Mouse (Mus musculus) retina, postnatal 1 day (tissue): ENCODE results near the gene Tspan32.

ENCODE experiments used
- DNase-seq: peaks from one replicate; pipeline ENCODE4 v3.0.0-alpha.2; 2012

The Tspan32 gene

DNA sequence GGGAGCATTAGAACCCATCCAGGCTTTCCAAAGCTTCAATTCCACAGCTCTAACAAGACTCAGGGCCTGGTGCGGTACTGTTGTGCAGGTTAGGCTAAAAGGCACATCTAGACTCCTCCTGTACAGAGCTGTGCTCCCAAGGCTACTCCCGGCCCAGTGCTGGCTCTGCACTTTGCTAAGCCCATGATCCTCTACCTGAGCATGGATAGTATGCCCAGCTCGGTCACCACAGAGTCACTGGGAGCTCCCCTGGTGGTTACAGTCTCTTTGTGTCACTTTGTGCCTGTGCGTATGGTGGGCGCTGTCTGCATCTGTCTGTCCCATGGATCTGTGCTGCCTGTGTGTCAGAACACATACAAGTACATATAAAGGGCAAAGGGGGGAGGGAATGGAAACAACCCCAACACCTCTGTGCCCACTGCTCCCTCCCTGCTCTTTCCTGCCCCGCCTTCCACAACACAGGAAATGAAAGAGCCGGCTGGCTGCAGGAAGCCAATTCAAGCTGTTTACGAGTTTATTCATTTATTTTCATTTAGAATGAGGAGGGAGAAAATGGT lies 3.6 kb downstream of the Tspan32 start:
- no peak for DNase-seq

GRCm38 (mm10) chr7:143008996-143009665 lies 4.3 kb downstream of the Tspan32 start:
- DNase-seq, result no peak

GRCm38 (mm10) chr7:143009996-143010395 lies 5.2 kb downstream of the Tspan32 start:
- no peak for DNase-seq

GRCm38 (mm10) chr7:143011226-143011625 lies 6.4 kb downstream of the Tspan32 start:
- no peak for DNase-seq

DNA sequence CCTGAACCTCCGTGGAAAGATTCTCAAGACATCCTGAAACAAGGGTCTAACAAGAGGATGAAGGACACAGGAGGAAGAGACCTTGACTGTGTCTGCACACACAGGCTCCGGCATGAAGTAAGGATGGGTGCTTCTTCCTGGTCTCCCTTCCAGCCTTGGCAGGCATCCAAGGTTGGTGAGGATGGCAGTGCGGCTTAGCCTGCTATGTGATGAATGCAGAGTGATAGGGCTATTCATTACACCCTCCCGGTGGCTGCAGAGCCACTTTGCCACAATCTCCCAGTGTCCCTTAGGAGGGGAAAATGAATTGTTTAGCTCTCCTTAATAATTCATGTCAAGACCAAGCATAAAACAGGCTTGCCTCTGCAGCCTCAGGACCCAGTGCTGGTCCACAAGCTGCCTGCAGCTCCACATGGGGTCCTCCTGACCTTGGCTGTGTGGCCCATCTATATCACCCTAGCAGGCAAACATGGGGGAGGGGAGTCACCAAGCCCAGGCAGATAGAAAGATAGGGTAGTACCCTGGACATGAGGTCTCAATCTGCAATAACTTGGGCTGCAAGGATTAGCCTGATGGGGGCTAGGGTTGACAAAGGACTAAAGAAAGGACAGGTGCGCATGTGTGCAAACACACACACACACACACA lies 7.5 kb downstream of the Tspan32 start:
- DNase-seq, result peak; percentile 61

GRCm38 (mm10) chr7:143013420-143014178 lies 8.8 kb downstream of the Tspan32 start:
- DNase-seq, result no peak

DNA sequence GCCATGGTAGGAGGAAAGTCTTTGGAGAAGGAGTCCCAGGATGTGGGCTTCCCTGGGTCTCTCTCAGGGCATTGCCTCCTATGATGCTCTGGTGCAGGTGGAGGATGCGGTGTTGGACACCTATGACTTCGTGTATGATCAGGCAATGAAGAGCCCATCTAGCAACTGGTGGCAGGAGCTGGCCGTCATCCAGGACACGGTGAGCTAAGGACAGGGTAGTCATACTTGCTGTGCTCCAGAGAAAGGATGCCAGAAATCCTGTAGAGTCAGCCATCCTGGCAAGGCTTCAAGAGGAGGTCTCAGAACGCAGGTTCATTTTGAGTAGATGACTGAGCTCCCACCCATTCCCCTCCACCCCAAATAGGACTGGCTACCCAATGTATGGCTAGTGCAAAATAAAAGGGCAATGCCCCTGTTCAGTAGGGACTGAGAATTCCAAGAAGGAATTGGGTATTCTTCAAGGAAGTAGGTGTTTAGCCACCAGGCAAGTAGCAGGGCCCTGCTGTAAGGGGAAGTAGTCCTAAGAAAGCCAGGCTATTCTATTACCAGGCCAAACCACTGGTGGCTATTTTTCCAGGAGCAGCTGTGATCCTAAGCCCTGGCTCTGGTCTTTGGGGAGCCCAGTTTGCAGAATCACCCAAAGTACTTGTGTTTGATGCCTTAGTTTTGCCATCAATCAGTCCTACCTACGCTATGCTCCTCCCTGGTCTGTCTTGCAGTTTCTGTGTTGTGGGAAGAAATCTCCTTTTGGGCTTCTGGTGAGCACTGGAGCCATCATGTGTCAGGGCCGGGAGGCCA lies 10.2 kb downstream of the Tspan32 start:
- no peak for DNase-seq

DNA sequence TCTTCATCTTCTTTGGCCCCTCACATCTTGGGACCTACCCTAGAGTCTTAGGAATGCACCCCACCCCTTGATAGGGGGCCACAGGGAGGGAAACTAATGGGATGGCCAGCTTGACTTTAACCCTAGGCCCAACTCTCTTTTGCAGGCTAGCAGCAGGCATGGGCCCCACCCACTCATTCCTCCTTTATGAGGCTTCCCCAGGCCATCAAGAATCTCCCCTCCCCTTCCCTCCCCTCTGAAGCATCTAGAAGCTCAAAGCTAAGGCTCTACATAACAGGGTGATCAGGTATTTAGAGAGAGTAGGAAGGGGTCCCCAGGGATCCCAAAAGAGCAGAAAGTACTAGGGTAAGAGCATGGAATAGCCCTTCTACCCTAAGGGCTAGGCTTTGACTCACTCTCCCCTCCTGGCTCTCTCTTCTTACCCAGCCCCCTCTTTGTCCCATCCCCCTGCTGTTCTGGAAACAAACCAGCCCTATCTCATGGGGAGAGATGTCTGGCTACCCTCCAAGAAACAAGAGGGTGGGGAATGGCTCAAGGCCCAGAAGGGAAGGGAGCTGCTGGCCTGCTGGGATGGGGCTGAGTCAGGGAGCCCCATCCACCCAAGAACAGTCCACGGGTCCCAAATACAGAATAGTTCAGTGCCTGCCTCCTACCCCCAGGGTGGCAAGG lies 11.0 kb downstream of the Tspan32 start:
- peak; percentile 51 for DNase-seq

DNA sequence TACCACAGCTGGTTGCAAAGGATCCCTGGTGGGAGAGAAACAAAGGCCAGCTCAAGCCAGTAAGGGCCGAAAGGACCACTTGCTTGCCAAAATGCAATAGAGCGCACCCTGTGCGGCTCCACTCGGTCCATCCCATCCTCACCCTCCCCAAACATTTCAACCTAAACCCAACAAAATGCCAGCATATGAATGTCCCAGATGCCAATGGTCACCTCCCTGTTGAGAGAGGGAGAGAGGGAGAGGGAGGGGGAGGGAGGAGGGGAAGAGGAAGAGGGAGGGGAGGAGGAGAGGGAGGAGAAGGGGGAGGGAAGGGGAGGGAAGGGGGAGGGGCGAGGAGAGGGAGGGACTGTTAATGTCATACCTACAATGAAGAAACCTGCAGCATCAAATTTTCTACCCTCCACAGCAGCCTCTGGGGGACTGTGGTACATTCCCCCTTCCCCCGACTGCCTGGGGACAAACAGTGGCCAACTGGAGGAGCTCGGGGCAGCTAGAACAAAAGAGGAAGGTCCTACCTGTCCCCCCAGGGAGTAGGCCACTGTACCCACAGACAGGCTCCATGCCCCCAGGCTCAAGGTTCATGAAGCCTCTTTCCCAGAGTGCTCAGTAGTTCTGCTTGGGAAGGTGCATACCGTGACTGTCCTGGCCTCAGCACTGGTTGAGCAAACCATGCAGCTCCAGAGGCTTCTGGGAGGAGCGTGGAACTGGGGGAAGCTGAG lies 11.7 kb downstream of the Tspan32 start:
- DNase-seq, result peak; percentile 22

GRCm38 (mm10) chr7:143017181-143017580 lies 12.3 kb downstream of the Tspan32 start:
- no peak for DNase-seq

- no peak for DNase-seq
Observed at GRCm38 (mm10) chr7:143020040-143020439, 15.2 kb downstream of the Tspan32 start.

DNA sequence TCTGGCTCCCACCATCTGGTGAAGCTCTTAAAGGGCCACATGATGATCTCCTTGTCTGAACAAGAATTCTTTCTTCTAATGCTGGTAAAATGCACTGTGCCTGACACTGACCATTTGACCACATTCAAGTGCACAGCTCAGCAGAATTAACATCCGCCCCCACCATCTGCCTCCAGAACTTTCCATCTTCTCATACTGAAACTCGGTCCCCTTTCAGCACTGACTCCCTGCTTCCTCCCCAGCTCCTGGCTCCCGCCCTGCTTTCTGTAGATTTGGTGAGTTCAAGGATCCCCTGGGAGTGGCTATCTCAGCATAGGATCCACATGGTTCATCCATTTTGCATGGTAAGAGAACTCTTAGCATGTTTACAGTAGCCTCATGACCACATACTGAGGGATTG lies 15.9 kb downstream of the Tspan32 start:
- no peak for DNase-seq

GRCm38 (mm10) chr7:143021356-143022164 lies 16.7 kb downstream of the Tspan32 start:
- DNase-seq, result no peak

GRCm38 (mm10) chr7:143023499-143023898 lies 18.7 kb downstream of the Tspan32 start:
- no peak for DNase-seq

- no peak for DNase-seq
Observed at GRCm38 (mm10) chr7:143024293-143024692, 19.4 kb downstream of the Tspan32 start.

GRCm38 (mm10) chr7:143025496-143025895 lies 20.6 kb downstream of the Tspan32 start:
- no peak for DNase-seq

DNA sequence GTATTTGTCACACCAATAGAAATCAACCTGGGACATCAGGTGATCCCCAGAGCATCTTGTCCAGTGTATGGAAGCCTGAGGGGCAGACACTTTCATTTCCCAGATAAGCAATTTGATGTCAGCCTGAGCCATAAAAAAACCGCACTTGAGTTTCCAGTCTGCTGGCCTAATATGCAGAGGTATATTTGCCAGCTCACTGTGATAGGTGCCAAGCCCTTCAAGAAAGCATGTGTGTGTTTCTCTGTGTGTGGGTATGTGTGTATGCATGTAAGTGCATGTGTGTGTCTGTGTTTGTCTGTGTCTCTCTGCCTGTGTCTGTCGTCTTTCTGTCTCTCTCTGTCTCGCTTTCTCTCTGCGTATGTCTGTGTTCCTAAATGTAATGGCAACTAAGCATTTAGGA lies 22.4 kb downstream of the Tspan32 start:
- no peak for DNase-seq

DNA sequence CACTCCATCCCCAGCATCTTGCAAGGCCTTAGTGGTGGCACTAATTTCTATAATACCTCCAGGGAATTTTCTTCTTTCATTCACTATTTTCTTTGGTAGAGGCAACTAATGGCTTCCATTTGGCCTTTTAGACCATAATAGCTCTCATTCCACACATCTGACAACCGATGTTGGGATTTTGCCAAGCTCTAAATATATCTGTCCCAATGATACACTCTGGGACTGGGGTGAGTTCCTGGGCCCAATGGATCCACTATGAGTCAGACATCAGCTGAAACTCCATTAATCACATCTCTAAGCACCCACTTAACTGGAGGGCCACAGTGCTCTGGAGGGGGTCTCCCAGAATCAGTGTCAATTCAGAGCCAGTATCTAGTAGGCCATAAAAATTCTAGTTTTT lies 27.0 kb downstream of the Tspan32 start:
- DNase-seq, result no peak

DNA sequence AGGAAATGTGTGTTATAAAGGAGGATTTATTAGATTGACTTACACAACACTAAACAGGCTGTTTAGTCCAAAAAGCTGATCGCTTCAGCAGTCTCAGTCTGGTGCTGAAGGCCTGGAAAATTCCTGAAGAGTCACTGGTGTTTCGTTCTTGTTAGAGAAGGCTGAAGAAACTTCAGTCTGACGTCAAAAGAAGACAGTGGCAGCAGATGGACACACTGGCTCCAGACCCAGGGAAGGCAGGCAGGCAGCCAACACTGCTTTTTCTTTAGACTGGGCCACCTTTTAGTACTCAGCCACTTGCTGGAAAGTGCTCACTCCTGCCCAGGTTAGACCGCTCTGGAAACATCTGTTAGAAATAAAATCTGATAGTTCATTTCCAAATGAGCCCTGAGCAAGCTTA lies 28.7 kb downstream of the Tspan32 start:
- DNase-seq, result no peak

DNA sequence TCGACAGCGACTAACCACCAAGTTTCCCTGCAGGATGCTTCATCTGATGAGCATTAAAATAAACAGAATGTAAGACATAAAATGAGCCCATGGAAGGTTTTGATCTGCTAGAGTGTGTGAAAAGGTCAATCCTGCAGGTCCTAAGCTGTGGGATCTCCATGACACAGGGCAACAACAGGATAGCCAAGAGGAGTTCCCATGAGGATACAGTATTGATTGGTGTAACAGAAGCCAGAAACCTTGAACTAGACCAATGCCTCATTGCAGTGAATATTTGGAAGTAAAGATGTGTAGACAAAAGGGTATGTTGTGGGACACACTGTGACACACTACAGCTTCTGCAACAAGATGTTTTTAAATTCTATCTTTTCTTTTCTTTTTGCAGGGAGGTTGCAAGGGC lies 29.3 kb downstream of the Tspan32 start:
- DNase-seq, result no peak
